Mouse (Mus musculus) adrenal gland, adult 2 months (tissue): ENCODE results near the gene Mpzl3. TPM values are rescaled to one million over a fixed set of nuclear protein-coding genes. Genes with fewer than 3 reads are reported as not detected.

ENCODE experiments used
- DNase-seq: peaks from one replicate; pipeline ENCODE4 v3.0.0; 2021
- polyA plus RNA-seq: library from polyadenylated mRNA; depleted of rRNA; stranded (reverse); fragments of >200 nt; gene quantifications from 2 replicates; pipeline ENCODE4 v1.2.3, GENCODE M21; 2012; rRNA removed
- total RNA-seq, 2 experiments: library from RNA; stranded (reverse); gene quantifications; 2 replicates each; pipeline ENCODE4 v1.2.3; 2021

The Mpzl3 gene
- total and polyA plus RNA-seq, 3 experiments = 1.3 to 13.3 (median 6.2) TPM

- DNase-seq = peak; percentile 5
These were observed 48.4 kb downstream of the Mpzl3 start for GRCm38 (mm10) chr9:45103211-45103979.

GRCm38 (mm10) chr9:45105596-45106374 is 50.8 kb downstream of the Mpzl3 start:
- DNase-seq = peak; percentile 6

GRCm38 (mm10) chr9:45115706-45116105 is 60.7 kb downstream of the Mpzl3 start:
- peak; percentile 60 for DNase-seq

GRCm38 (mm10) chr9:45116819-45117218 is 61.8 kb downstream of the Mpzl3 start:
- DNase-seq = no peak

GRCm38 (mm10) chr9:45117741-45118431 is 62.9 kb downstream of the Mpzl3 start, which contains the start of gene Scn2b:
Gene Scn2b (plus strand): TSS chr9:45117782.
- no peak for DNase-seq

- DNase-seq = no peak
These were observed 63.6 kb downstream of the Mpzl3 start for GRCm38 (mm10) chr9:45118552-45118951.

- DNase-seq = no peak
These were observed 64.4 kb downstream of the Mpzl3 start for GRCm38 (mm10) chr9:45119316-45119953.

- DNase-seq = no peak
These were observed 65.1 kb downstream of the Mpzl3 start for GRCm38 (mm10) chr9:45119954-45120530.

GRCm38 (mm10) chr9:45120567-45120966 is 65.6 kb downstream of the Mpzl3 start:
- no peak for DNase-seq

- no peak for DNase-seq
These were observed 66.0 kb downstream of the Mpzl3 start for GRCm38 (mm10) chr9:45121001-45121400.

GRCm38 (mm10) chr9:45121769-45122168 is 66.8 kb downstream of the Mpzl3 start:
- peak; percentile 71 for DNase-seq

GRCm38 (mm10) chr9:45122209-45122761 is 67.3 kb downstream of the Mpzl3 start:
- peak; percentile 10 for DNase-seq

GRCm38 (mm10) chr9:45125211-45125610 is 70.2 kb downstream of the Mpzl3 start:
- no peak for DNase-seq

GRCm38 (mm10) chr9:45126941-45127340 is 72.0 kb downstream of the Mpzl3 start:
- DNase-seq = no peak

Other genes with a start within 250 kb of the Mpzl3 start
- 10 to 100 TPM; 20.0 to 38.4 TPM for gene Kmt2a, start 173.9 kb upstream of the Mpzl3 start, total RNA-seq
- gene Kmt2a, start 173.9 kb upstream of the Mpzl3 start, polyA plus RNA-seq = 12.9 and 19.4 TPM in 2 replicates
- gene Atp5l, start 134.4 kb upstream of the Mpzl3 start, total RNA-seq = 100 to 1,000 TPM; 557 to 696 TPM
- 184 and 248 TPM in 2 replicates for gene Atp5l, start 134.4 kb upstream of the Mpzl3 start, polyA plus RNA-seq
- 100 to 1,000 TPM in 1 of 2 experiments, 10 to 100 TPM in 1; 90.8 to 121 TPM for gene Ube4a, start 89.6 kb upstream of the Mpzl3 start, total RNA-seq
- gene Ube4a, start 89.6 kb upstream of the Mpzl3 start, polyA plus RNA-seq = 4.1 and 6.4 TPM in 2 replicates
- 1 to 10 TPM in 1 of 2 experiments, not detected in 1; 1.0 TPM for gene Cd3g, start 74.8 kb upstream of the Mpzl3 start, total RNA-seq
- 0.21 TPM in 1 of 2 replicates, not detected in the other for gene Cd3g, start 74.8 kb upstream of the Mpzl3 start, polyA plus RNA-seq
- under 1 TPM in 1 of 2 experiments, not detected in 1; 0.90 TPM for gene Cd3d, start 73.4 kb upstream of the Mpzl3 start, total RNA-seq
- 0.06 TPM in 1 of 2 replicates, not detected in the other for gene Cd3d, start 73.4 kb upstream of the Mpzl3 start, polyA plus RNA-seq
- gene Cd3e, start 45.6 kb upstream of the Mpzl3 start, total RNA-seq = 1 to 10 TPM in 1 of 2 experiments, under 1 TPM in 1; 0.55 to 1.5 TPM
- 0.34 and 0.42 TPM in 2 replicates for gene Cd3e, start 45.6 kb upstream of the Mpzl3 start, polyA plus RNA-seq
- gene Mpzl2, start 15.4 kb upstream of the Mpzl3 start, total RNA-seq = 10 to 100 TPM in 1 of 2 experiments, 1 to 10 TPM in 1; 9.2 to 12.5 TPM
- gene Mpzl2, start 15.4 kb upstream of the Mpzl3 start, polyA plus RNA-seq = 3.7 and 4.9 TPM in 2 replicates
- 1 to 10 TPM; 1.0 to 2.9 TPM for gene Jaml, start 24.0 kb downstream of the Mpzl3 start, total RNA-seq
- 0.06 and 0.08 TPM in 2 replicates for gene Jaml, start 24.0 kb downstream of the Mpzl3 start, polyA plus RNA-seq
- gene Scn2b, start 62.6 kb downstream of the Mpzl3 start, total RNA-seq = 10 to 100 TPM; 10.4 to 13.5 TPM
- 2.0 and 2.2 TPM in 2 replicates for gene Scn2b, start 62.6 kb downstream of the Mpzl3 start, polyA plus RNA-seq
- gene Scn4b, start 83.2 kb downstream of the Mpzl3 start, total RNA-seq = 1 to 10 TPM in 1 of 2 experiments, under 1 TPM in 1; 0.46 to 1.0 TPM
- gene Scn4b, start 83.2 kb downstream of the Mpzl3 start, polyA plus RNA-seq = 0.18 and 0.51 TPM in 2 replicates
- 1 to 10 TPM in 1 of 2 experiments, not detected in 1; 1.1 TPM for gene BC049352, start 126.8 kb downstream of the Mpzl3 start, total RNA-seq
- 0.16 and 0.23 TPM in 2 replicates for gene BC049352, start 126.8 kb downstream of the Mpzl3 start, polyA plus RNA-seq
- not detected for gene Tmprss4, start 148.9 kb downstream of the Mpzl3 start, total RNA-seq
- gene Tmprss4, start 148.9 kb downstream of the Mpzl3 start, polyA plus RNA-seq = not detected in 2 replicates
- gene Il10ra, start 214.0 kb downstream of the Mpzl3 start, total RNA-seq = 1 to 10 TPM; 2.3 to 3.7 TPM
- gene Il10ra, start 214.0 kb downstream of the Mpzl3 start, polyA plus RNA-seq = 3.1 and 3.6 TPM in 2 replicates